Mouse (Mus musculus) stomach, postnatal 0 days (tissue): Measurements from ENCODE around the gene Aif1. TPM values are rescaled to one million over a fixed set of nuclear protein-coding genes. Genes with fewer than 3 reads are reported as not detected.

Source experiments
- ATAC-seq: fragments of 200-750 bp; cut with Nextera tagmentation; 2 replicates; pipeline ENCODE4 v1.8.0; 2017; ENCODE audit not compliant: low FRiP score, low TSS enrichment
- DNase-seq: peaks from one replicate; pipeline ENCODE4 v3.0.0-alpha.2; 2016; ENCODE audit warnings: low spot score
- H3K27ac ChIP-seq: fragments of 300-500 bp; sonication (generic); replicated peaks from 2 replicates; pipeline ENCODE4 v1.5.1; 2014; ENCODE audit warnings: mild to moderate bottlenecking, control low read depth
- H3K27me3 ChIP-seq: fragments of 300-500 bp; sonication (generic); 2 replicates; pipeline ENCODE4 v1.6.1; 2014; ENCODE audit warnings: low read length; ENCODE audit not compliant: control insufficient read depth, insufficient read depth
- H3K36me3 ChIP-seq: fragments of 300-500 bp; sonication (generic); 2 replicates; pipeline ENCODE4 v1.6.1; 2014; ENCODE audit warnings: low read length, mixed read lengths; ENCODE audit not compliant: control insufficient read depth, insufficient read depth
- H3K4me1 ChIP-seq: fragments of 300-500 bp; sonication (generic); replicated peaks from 2 replicates; pipeline ENCODE4 v1.6.1; 2014; ENCODE audit warnings: antibody characterized with exemption; ENCODE audit not compliant: control insufficient read depth, insufficient read depth
- H3K4me2 ChIP-seq: fragments of 300-500 bp; sonication (generic); replicated peaks from 2 replicates; pipeline ENCODE4 v1.6.1; 2014; ENCODE audit warnings: low read depth, mild to moderate bottlenecking, control low read depth, moderate library complexity
- H3K4me3 ChIP-seq: fragments of 300-500 bp; sonication (generic); 2 replicates; pipeline ENCODE4 v1.5.1; 2014; ENCODE audit warnings: low read depth, low read length, control low read depth
- H3K9ac ChIP-seq: fragments of 300-500 bp; sonication (generic); 2 replicates; pipeline ENCODE4 v1.6.1; 2014; ENCODE audit warnings: mild to moderate bottlenecking, low read length, control low read depth, mixed read lengths
- H3K9me3 ChIP-seq: fragments of 300-500 bp; sonication (generic); 2 replicates; pipeline ENCODE4 v1.6.1; 2016; ENCODE audit warnings: low read length; ENCODE audit not compliant: control insufficient read depth
- CTCF ChIP-seq: IDR thresholded peaks from 2 replicates; pipeline ENCODE4 v1.5.1; 2016; ENCODE audit warnings: antibody characterized with exemption, low read depth, mild to moderate bottlenecking, moderate library complexity
- EP300 ChIP-seq: optimal IDR thresholded peaks from 2 replicates; pipeline ENCODE3; 2016; ENCODE audit warnings: antibody characterized with exemption
- WGBS: fragments of 180-500 bp; shearing (Covaris S2); extraction: QIAGEN DNeasy Blood & Tissue Kit; methylation state at CpG from one replicate; pipeline ENCODE4 v1.1.7; 2014; 5-methylcytosine and 5-hydroxymethylcytosine counted together
- polyA plus RNA-seq: library from polyadenylated mRNA; unstranded; fragments of >200 nt; fragmentation: Nextera tagmentation; extraction: Ambion mirVana; gene quantifications from 2 replicates; pipeline ENCODE4 v1.2.1, GENCODE M21; 2015

Gene Aif1
- polyA plus RNA-seq, 1 experiment from 2014 or later, result 24.3 TPM

DNA sequence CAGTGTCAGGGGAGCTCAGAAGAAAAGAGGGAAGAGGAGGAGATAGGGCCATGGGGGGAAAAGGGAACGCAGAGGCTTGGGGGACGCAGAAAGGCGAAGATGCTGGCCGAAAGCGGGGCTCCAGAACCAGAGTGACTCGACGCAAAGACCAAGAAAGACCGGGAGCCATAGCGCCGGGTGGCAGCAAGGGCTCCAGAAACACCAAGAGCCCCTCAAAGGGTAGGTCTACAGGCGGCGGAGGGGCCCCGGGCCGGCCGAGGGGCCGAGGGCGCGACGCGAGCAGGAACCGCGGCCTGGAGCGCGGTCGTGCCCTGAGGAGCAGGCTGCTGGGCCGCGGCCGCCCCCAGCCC lies 11.7 kb downstream of the Aif1 start:
- Histone ChIP-seq H3K27ac (peak overlapping the region; percentile 98), H3K27me3 (no peaks in the 10 kb centered on the region), H3K4me1 (peaks cover 5% of the 10 kb centered on the region), H3K4me2 (peak overlapping the region; percentile 78), H3K4me3 (peak overlapping the region; percentile 100), H3K9me3 (no peaks in the 10 kb centered on the region), H3K36me3 (peaks cover 27% of the 10 kb centered on the region), H3K9ac (peak overlapping the region; percentile 99)
- no peak; the same call in 1 of the 2 replicates for ATAC-seq
- WGBS, result 0% methylated on average over 13 of the region's 28 CpGs
- no peak for DNase-seq
- no peak for TF ChIP-seq EP300
- TF ChIP-seq CTCF, result no peak

DNA sequence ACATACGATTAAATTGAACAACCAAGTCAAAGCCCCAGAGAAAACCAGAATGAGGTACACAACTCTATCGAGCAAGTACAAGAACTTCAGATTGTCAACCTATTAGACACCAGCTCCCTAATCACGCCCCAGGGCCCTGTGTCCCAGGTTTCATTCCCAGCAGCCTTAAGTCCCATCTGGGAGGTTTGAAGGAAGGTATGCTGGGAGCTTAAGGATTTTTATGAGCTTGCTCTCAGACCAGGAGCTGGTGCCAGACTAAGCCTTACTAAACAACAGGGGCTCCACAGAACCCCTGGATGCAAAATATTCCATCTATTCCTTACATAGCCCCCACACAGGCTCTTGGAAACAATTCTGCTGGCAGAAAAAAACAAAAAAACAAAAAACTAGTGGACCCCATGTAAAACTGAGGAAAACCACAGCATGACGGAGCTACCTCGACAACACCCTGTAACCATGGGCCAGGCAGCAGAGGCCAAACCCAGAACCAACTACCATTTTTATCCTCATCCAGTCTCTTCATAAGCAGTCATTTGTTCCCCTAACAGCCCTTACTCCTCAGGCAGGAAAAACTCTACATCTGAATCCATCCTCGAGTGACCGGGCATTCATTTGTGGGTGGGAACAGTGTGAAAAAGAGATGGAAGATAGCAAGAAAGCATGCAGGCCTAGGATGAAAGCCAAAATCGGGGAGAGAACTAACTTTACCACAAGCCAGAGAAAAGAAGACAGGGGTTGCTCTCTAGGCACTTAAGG lies 12.4 kb downstream of the Aif1 start:
- Histone ChIP-seq H3K4me3 (peak overlapping the region; percentile 100), H3K4me1 (peaks cover 5% of the 10 kb centered on the region), H3K36me3 (peaks cover 33% of the 10 kb centered on the region), H3K4me2 (peak overlapping the region; percentile 78), H3K27ac (peak overlapping the region; percentile 98), H3K9ac (peak overlapping the region; percentile 99), H3K27me3 (no peaks in the 10 kb centered on the region), H3K9me3 (no peaks in the 10 kb centered on the region)
- WGBS, result 8% methylated on average over 8 of the region's 8 CpGs
- no peak for TF ChIP-seq CTCF
- TF ChIP-seq EP300, result no peak
- DNase-seq, result no peak
- ATAC-seq, result no peak

DNA sequence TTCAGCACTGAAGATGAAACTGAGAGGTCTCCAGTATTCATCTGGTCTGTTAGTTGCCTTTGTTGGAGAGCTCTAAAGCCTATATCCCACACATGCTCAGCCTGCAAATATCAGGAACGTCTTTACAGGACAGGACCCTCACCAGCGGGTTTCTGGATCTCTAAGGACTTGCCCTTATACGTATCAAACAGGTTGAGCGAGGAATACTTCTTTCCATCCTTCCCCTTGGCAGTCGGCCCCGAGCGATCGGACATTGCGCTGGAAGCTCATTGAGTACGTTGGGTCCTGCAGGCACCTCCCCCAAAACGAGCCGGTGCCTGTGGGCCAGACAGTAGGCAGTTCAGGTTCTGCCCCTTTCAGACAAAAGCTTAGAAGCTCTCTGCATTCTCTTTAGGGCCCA lies 13.1 kb downstream of the Aif1 start:
- H3K27ac ChIP-seq, result 0 out of 2 replicates have a peak overlapping the region, but pooled peaks have one; percentile 53

DNA sequence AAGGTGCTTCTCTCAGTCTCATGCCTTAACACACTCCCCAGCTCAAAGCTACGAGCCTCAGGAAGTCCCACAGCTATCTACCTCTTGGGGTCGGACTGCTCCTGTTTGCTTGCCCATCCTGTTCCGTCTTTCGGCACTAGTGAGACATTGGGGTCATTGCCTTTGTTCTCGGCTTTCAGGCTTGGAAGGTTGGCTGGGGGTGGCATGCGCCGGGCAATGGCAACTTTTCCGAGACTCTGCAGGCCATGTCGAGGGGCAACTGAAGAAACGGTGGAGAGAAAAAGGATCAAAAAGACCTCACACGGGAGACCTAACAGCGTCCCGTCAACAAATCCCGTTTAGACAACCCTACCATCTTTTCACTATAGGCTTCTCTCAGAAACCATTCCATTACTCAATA lies 13.7 kb downstream of the Aif1 start:
- H3K9ac ChIP-seq, result peak overlapping the region; percentile 59
- no peak overlapping the region for H3K4me3 ChIP-seq
- TF ChIP-seq EP300 (no peak), CTCF (no peak)
- 58% methylated on average over 14 of the region's 14 CpGs for WGBS
- H3K27me3 ChIP-seq, result no peaks in the 10 kb centered on the region
- peak overlapping the region; percentile 78 for H3K4me2 ChIP-seq
- no peaks in the 10 kb centered on the region for H3K9me3 ChIP-seq
- DNase-seq (no peak), ATAC-seq (no peak)
- peaks cover 5% of the 10 kb centered on the region for H3K4me1 ChIP-seq
- no peak overlapping the region for H3K27ac ChIP-seq
- peaks cover 45% of the 10 kb centered on the region for H3K36me3 ChIP-seq

More for the DNA sequence above, 13.1 kb downstream of the Aif1 start:
- Histone ChIP-seq H3K4me1 (peaks cover 5% of the 10 kb centered on the region), H3K36me3 (peaks cover 40% of the 10 kb centered on the region), H3K27me3 (no peaks in the 10 kb centered on the region), H3K4me3 (peak overlapping the region; percentile 100), H3K4me2 (peak overlapping the region; percentile 78), H3K9ac (peak overlapping the region; percentile 59), H3K9me3 (no peaks in the 10 kb centered on the region)
- WGBS, result 12% methylated on average over 12 of the region's 12 CpGs
- TF ChIP-seq EP300 (no peak), CTCF (no peak)
- DNase-seq (no peak), ATAC-seq (no peak)

DNA sequence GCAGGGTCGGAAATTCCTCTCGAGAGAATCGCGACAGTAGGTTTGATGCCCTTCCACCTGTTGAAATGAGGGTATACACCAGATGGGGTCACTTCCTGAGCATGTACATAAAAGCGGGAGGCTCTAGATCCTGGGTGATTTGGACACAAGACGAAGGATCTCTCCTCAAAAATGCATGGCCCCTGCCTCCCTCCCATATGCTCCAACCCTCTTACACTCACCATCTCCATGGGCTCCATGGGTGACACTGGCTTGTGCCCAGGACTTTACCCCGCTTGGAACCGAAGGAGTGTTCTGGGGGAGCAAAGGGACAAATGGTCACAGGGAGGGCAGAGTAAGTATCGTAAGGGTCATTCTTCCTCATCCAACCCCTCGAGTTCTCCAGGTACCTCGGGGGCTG lies 14.4 kb downstream of the Aif1 start:
- Histone ChIP-seq H3K4me1 (peaks cover 5% of the 10 kb centered on the region), H3K36me3 (peaks cover 50% of the 10 kb centered on the region), H3K27me3 (no peaks in the 10 kb centered on the region), H3K27ac (no peak overlapping the region), H3K9ac (no peak overlapping the region), H3K9me3 (no peaks in the 10 kb centered on the region), H3K4me3 (no peak overlapping the region), H3K4me2 (no peak overlapping the region)
- no peak for DNase-seq
- WGBS, result 78% methylated on average over 11 of the region's 11 CpGs
- TF ChIP-seq EP300, result no peak
- no peak for TF ChIP-seq CTCF
- ATAC-seq, result no peak

DNA sequence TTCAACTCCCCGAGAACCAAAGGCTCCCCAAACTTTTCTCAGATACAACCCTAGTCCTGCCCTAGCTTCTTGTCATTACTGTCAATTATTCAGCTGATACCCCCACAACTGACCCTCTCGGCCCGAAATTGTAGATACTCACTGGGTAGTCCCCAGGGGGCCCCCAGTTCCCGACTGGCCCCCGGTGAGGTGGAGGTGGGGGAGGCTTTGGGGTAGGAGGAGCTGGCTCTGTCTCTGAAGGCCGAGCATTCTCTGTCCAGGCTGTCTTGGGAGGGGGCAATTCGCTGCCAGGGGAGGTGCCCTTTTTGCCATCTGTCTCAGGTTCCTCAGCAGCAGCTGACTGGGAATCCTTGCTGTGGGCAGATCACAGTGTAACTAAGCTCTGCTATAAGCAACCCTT lies 16.2 kb downstream of the Aif1 start:
- no peak overlapping the region for H3K4me3 ChIP-seq
- no peak for DNase-seq
- no peak overlapping the region for H3K4me2 ChIP-seq
- no peaks in the 10 kb centered on the region for H3K9me3 ChIP-seq
- H3K9ac ChIP-seq, result no peak overlapping the region
- ATAC-seq, result no peak
- no peak overlapping the region for H3K27ac ChIP-seq
- peaks cover 66% of the 10 kb centered on the region for H3K36me3 ChIP-seq
- TF ChIP-seq CTCF (no peak), EP300 (no peak)
- H3K27me3 ChIP-seq, result no peaks in the 10 kb centered on the region
- H3K4me1 ChIP-seq, result peaks cover 2% of the 10 kb centered on the region; the same call in 1 of the 2 replicates
- 85% methylated on average over 7 of the region's 7 CpGs for WGBS
